Comparison of ENCODE assay signal across 16 mouse cellular contexts in the genomic region with DNA sequence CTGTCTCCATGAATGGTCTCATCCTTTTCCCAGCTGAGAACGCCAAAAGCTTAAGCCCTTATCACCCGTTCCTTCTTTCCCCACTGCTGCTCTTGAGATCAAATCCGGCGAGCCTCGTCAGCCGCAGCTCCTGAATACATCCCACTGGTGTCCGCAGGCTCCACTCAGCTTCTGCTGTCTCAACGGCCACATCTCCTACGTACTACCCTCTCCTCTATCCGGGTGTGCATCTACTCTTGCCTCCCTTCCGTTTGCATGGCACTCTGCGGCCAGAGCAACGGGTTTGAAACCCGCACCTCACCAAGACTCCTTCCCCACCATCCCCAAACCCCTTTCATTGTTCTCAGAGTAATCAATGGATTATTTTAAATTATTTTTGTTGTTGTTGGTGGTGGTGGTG.
"Had no signal": no experiment of that assay in that cellular context is flagged by ENCODE, and none has a peak within 500 bp of the region (broad histone marks: within the 10 kb centered on the region; RNA-seq: fewer than 3 reads in every experiment).

No protein-coding gene starts in this region.

- DNase-seq: retina, postnatal 1 day; right cerebral cortex, adult 18-20 months; right cerebral cortex, postnatal 14 days; right cerebral cortex, postnatal 25 days; right cerebral cortex, postnatal 4 days; spleen, adult 18-20 months; thymus, adult 18-20 months; thymus, adult 2 months; thymus, postnatal 14 days; thymus, postnatal 25 days; thymus, postnatal 36 days; thymus, postnatal 4 days had no signal

- H3K9ac ChIP-seq: neural tube, embryonic 13.5 days; neural tube, embryonic 15.5 days; stomach, embryonic 15.5 days had no signal

- H3K27ac ChIP-seq: neural tube, embryonic 13.5 days; neural tube, embryonic 15.5 days; stomach, embryonic 15.5 days; stomach, postnatal 0 days had no signal

- H3K36me3 ChIP-seq: neural tube, embryonic 13.5 days; neural tube, embryonic 15.5 days; stomach, embryonic 15.5 days had no signal

- H3K9me3 ChIP-seq: neural tube, embryonic 13.5 days; neural tube, embryonic 15.5 days; stomach, embryonic 15.5 days had no signal

- H3K4me3 ChIP-seq: neural tube, embryonic 13.5 days; neural tube, embryonic 15.5 days; stomach, embryonic 15.5 days had no signal

- H3K4me1 ChIP-seq: neural tube, embryonic 13.5 days had no signal
